In genomic region chr17:56609452-56610171, GRCm38 (mm10) we compare ENCODE assay signal across 8 mouse cellular contexts. TPM values are rescaled to one million over a fixed set of nuclear protein-coding genes. Genes with fewer than 3 reads are reported as not detected.
A peak's percentile ranks its signal among the peaks of the same experiment; 100 is the strongest.
DNase-seq lines count a peak whose midpoint lies in the region; ATAC-seq and TF ChIP-seq lines count a peak whose summit lies in the region.

Gene 2410015M20Rik, minus strand, starts transcription at chr17:56609771.

- DNase-seq in ZHBTc4 (ENCODE audit: low read depth, low spot score) = peak; percentile 99
- peak; percentile 95 for DNase-seq in gastrocnemius, adult 2 months
- DNase-seq in hindbrain, postnatal 0 days (ENCODE audit: low spot score) = peak; percentile 99
- DNase-seq in left cerebral cortex, adult 2 months (ENCODE audit: extremely low spot score in 1 of 2, low spot score in 2 of 2) = peak; percentile 93 to 95
- peak; percentile 98 to 99 for DNase-seq in right cerebral cortex, adult 2 months (ENCODE audit: low spot score in 2 of 2)
- DNase-seq in urinary bladder, postnatal 14 days (ENCODE audit: low spot score) = peak; percentile 95

- peak within 1 kb of the TSS; percentile 82 for H3K9ac ChIP-seq in hindbrain, postnatal 0 days (replicated peaks; ENCODE audit: low read length)

- H3K4me3 ChIP-seq in gastrocnemius, adult 2 months = peak within 1 kb of the TSS; percentile 95
- H3K4me3 ChIP-seq in hindbrain, postnatal 0 days (ENCODE audit: low read length) = peak within 1 kb of the TSS; percentile 58
- H3K4me3 ChIP-seq in left cerebral cortex, adult 2 months = peak within 1 kb of the TSS; percentile 93

- ATAC-seq in common myeloid progenitor, adult 5-6 weeks (replicated peaks; ENCODE audit: low read depth, poor library complexity, severe bottlenecking) = peak; percentile 72
- ATAC-seq in hindbrain, postnatal 0 days = peak; percentile 90
- ATAC-seq in megakaryocyte, adult 5-6 weeks (ENCODE audit: poor library complexity, severe bottlenecking) = peak; percentile 85

- peaks cover 26% of the 10 kb centered on the region for H3K36me3 ChIP-seq in hindbrain, postnatal 0 days (ENCODE audit: insufficient read depth, low read length)

- H3K27ac ChIP-seq in gastrocnemius, adult 2 months = peak within 1 kb of the TSS; percentile 97
- peak within 1 kb of the TSS; percentile 86 for H3K27ac ChIP-seq in hindbrain, postnatal 0 days
- peak within 1 kb of the TSS; percentile 96 for H3K27ac ChIP-seq in left cerebral cortex, adult 2 months

- intact Hi-C loops in gastrocnemius, adult 2 months (cut with DNase I) = loop anchor here (2.0 to 10.0 kb wide), 3 partner anchors 15 to 495 kb away; partner anchors contain the start of genes Dus3l and Plin5
- intact Hi-C loops in left cerebral cortex, adult 2 months (cut with DNase I) = loop anchor here (2.0 to 5.0 kb wide), 2 partner anchors 25 to 153 kb away; partner anchors contain the start of genes Dus3l, Safb and Safb2

- peak; percentile 64 for TF ChIP-seq CTCF in gastrocnemius, adult 2 months (IDR thresholded peaks at IDR 0.05)
- TF ChIP-seq CTCF in hindbrain, postnatal 0 days (IDR thresholded peaks at IDR 0.05; ENCODE audit: low read depth) = peak; percentile 80
- peak; percentile 73 for TF ChIP-seq CTCF in left cerebral cortex, adult 2 months (IDR thresholded peaks at IDR 0.05)

- WGBS in hindbrain, postnatal 0 days = under 1% methylated on average over 44 of the region's 44 CpGs

- H3K27me3 ChIP-seq in hindbrain, postnatal 0 days (ENCODE audit: insufficient read depth, low read length) = no peaks in the 10 kb centered on the region

- H3K4me2 ChIP-seq in hindbrain, postnatal 0 days (ENCODE audit: low read depth, low read length) = peak within 1 kb of the TSS; percentile 74

- no peaks in the 10 kb centered on the region for H3K9me3 ChIP-seq in hindbrain, postnatal 0 days (ENCODE audit: low read length)

- peaks cover 8% of the 10 kb centered on the region; the same call in 1 of the 2 replicates for H3K4me1 ChIP-seq in hindbrain, postnatal 0 days (ENCODE audit: insufficient read depth, low read length)

RNA-seq across cellular contexts. Expression of gene 2410015M20Rik, which starts in this region (rescaled TPM):
- 61.3 and 113 TPM in 2 replicates for total RNA-seq in common myeloid progenitor, adult 5-6 weeks (2017)
- 100 to 1,000 TPM; 107 to 167 TPM for total RNA-seq in gastrocnemius, adult 2 months (2021)
- total RNA-seq in hindbrain, postnatal 0 days (2014; rRNA removed) = 65.8 and 79.7 TPM in 2 replicates
- polyA plus RNA-seq in hindbrain, postnatal 0 days (2015; fragmentation: Nextera tagmentation; extraction: Ambion mirVana) = 222 and 247 TPM in 2 replicates
- 100 to 1,000 TPM; 123 to 148 TPM for total RNA-seq in left cerebral cortex, adult 2 months (2021)
- total RNA-seq in megakaryocyte, adult 5-6 weeks (2015) = 43.6 and 52.6 TPM in 2 replicates
- total RNA-seq in megakaryocyte, adult 5-6 weeks (2017) = 48.3 and 64.2 TPM in 2 replicates

Comparison
In these comparisons a context has a peak if more than half of its experiments do, and no peak if none do; other contexts are left out.
1. Peak in every context shown above with its lines: DNase-seq, ATAC-seq, H3K4me3 ChIP-seq and H3K27ac ChIP-seq.